Comparison of ENCODE assay signal across 8 mouse cellular contexts in the genomic region with DNA sequence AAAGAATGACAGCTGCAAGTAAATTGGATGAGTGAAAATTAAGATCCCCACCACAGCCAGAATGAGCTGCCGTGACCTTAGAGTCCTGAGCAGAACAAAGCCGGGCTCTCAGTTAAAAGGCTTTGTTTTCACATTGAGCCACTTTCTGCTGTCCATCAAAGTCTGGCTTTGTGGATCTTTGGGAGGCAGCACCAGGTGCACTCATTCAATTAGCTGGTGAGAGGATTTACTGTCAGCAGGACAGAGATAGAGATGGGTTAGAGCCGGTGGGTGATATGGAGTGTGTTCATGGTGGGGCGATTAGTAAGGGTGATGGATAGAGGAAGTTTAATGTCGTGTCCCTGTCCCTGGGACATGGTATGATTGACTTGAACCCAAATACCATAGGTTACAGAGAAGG.
A peak's percentile ranks its signal among the peaks of the same experiment; 100 is the strongest.
DNase-seq lines count a peak whose midpoint lies in the region; ATAC-seq lines count a peak whose summit lies in the region.

No protein-coding gene starts in this region.

- intact Hi-C loops in heart, postnatal 10 days (cut with DNase I), result no loop called here
- intact Hi-C loops in left cerebral cortex, postnatal 14 days (cut with DNase I), result no loop called here

- H3K9me3 ChIP-seq in heart, embryonic 10.5 days, result no peaks in the 10 kb centered on the region
- no peaks in the 10 kb centered on the region for H3K9me3 ChIP-seq in hindbrain, embryonic 13.5 days
- H3K9me3 ChIP-seq in midbrain, embryonic 14.5 days (ENCODE audit: control insufficient read depth, low read length), result no peaks in the 10 kb centered on the region

- no peaks in the 10 kb centered on the region for H3K27me3 ChIP-seq in heart, embryonic 10.5 days (ENCODE audit: insufficient read depth, poor library complexity, severe bottlenecking)
- H3K27me3 ChIP-seq in hindbrain, embryonic 13.5 days, result no peaks in the 10 kb centered on the region
- no peaks in the 10 kb centered on the region for H3K27me3 ChIP-seq in midbrain, embryonic 14.5 days (ENCODE audit: control insufficient read depth, insufficient read depth, low read length)

- H3K4me3 ChIP-seq in heart, embryonic 10.5 days, result peak overlapping the region; percentile 54
- H3K4me3 ChIP-seq in hindbrain, embryonic 13.5 days, result peak overlapping the region; percentile 37
- H3K4me3 ChIP-seq in midbrain, embryonic 14.5 days (replicated peaks; ENCODE audit: low read depth, low read length), result no peak overlapping the region

- peak overlapping the region; percentile 47 for H3K4me2 ChIP-seq in hindbrain, embryonic 13.5 days
- H3K4me2 ChIP-seq in midbrain, embryonic 14.5 days (ENCODE audit: low read length), result peak overlapping the region; percentile 48

- DNase-seq in heart, embryonic 10.5 days (ENCODE audit: low spot score), result no peak
- DNase-seq in heart, postnatal 10 days, result no peak
- peak; percentile 28 for DNase-seq in brain, embryonic 18.5 days (ENCODE audit: low read depth, low spot score)
- DNase-seq in midbrain, embryonic 14.5 days, result peak; percentile 74
- no peak for DNase-seq in left cerebral cortex, postnatal 14 days (ENCODE audit: low spot score in 2 of 2)
- DNase-seq in spleen, postnatal 14 days (ENCODE audit: low spot score in 2 of 2), result no peak

- whole genome bisulfite sequencing in heart, embryonic 10.5 days, result 4% methylated on average over 5 of the region's 5 CpGs
- 3% methylated on average over 5 of the region's 5 CpGs for WGBS in hindbrain, embryonic 13.5 days
- WGBS in midbrain, embryonic 14.5 days, result under 1% methylated on average over 5 of the region's 5 CpGs

- H3K27ac ChIP-seq in heart, embryonic 10.5 days, result no peak overlapping the region
- H3K27ac ChIP-seq in hindbrain, embryonic 13.5 days, result peak overlapping the region; percentile 62; the same call in 1 of the 2 replicates
- H3K27ac ChIP-seq in midbrain, embryonic 14.5 days (replicated peaks; ENCODE audit: low read depth, low read length), result peak overlapping the region; percentile 46

- H3K9ac ChIP-seq in hindbrain, embryonic 13.5 days, result peak overlapping the region; percentile 43
- no peak overlapping the region for H3K9ac ChIP-seq in midbrain, embryonic 14.5 days (replicated peaks; ENCODE audit: low read length)

- H3K4me1 ChIP-seq in heart, embryonic 10.5 days, result 0 out of 2 replicates have a peak, but pooled peaks cover 6% of the 10 kb centered on the region
- peaks cover 15% of the 10 kb centered on the region for H3K4me1 ChIP-seq in hindbrain, embryonic 13.5 days (replicated peaks)
- H3K4me1 ChIP-seq in midbrain, embryonic 14.5 days (ENCODE audit: control insufficient read depth, insufficient read depth, low read length), result peaks cover 15% of the 10 kb centered on the region; the same call in 1 of the 2 replicates

- ATAC-seq in hindbrain, embryonic 13.5 days (ENCODE audit: low FRiP score), result peak; percentile 88
- peak; percentile 74 for ATAC-seq in midbrain, embryonic 14.5 days (ENCODE audit: low FRiP score, low TSS enrichment)
- ATAC-seq in megakaryocyte, adult 5-6 weeks (ENCODE audit: poor library complexity, severe bottlenecking), result no peak

- no peaks in the 10 kb centered on the region for H3K36me3 ChIP-seq in heart, embryonic 10.5 days
- H3K36me3 ChIP-seq in hindbrain, embryonic 13.5 days, result no peaks in the 10 kb centered on the region
- no peaks in the 10 kb centered on the region for H3K36me3 ChIP-seq in midbrain, embryonic 14.5 days (ENCODE audit: control insufficient read depth, insufficient read depth, low read length)

Comparison
In these comparisons a context has a peak if more than half of its experiments do, and no peak if none do; other contexts are left out.
1. DNase-seq: peak in brain, embryonic 18.5 days (single experiment) and midbrain, embryonic 14.5 days (single experiment); none in heart, embryonic 10.5 days (single experiment), heart, postnatal 10 days (0 of 2), left cerebral cortex, postnatal 14 days (0 of 2) and spleen, postnatal 14 days (0 of 2).